21 mouse cellular contexts compared by ENCODE assay signal in the genomic region with DNA sequence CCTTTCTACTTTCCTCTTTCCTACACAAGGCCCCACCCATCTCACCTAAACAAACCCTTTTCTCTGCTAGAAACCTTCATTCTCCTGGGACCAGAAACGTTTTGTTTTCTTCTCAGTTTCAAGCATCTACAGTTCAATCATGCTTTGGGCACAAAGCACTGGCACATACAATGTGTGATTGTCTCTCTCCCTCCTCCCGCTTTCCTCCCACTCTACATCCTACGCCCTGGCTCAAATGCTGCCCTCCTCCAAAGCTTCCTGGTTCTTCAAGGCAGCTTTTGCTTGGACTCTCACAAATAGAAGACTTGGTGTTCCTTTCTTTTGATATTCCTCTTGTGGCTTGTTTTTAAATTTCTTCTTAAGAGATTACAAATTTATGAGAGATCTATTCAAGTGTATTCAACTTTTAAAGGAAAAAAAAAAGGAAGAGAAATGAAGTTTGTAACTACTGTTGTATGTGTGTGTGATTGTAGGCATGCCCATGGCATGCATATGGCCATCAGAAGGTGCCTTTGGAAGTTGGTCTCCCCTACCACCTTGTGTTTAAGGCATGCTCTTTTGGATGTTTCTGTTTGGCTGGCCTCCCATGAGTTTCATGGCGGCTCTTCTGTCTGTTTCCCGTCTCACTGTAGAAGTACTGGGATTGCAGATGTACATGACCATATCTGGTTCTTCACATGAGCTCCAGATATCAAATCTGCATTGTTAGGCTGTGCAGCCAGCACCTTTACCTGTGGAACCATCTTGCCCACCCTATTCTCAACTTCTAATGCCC. TPM values are rescaled to one million over a fixed set of nuclear protein-coding genes. Genes with fewer than 3 reads are reported as not detected.
"Had no signal": no experiment of that assay in that cellular context is flagged by ENCODE, and none has a peak within 500 bp of the region (broad histone marks: within the 10 kb centered on the region; RNA-seq: fewer than 3 reads in every experiment).

No protein-coding gene starts in this region.

- H3K4me3 ChIP-seq: liver, embryonic 13.5 days; midbrain, embryonic 12.5 days; midbrain, embryonic 15.5 days; myocyte; neural tube, embryonic 13.5 days; stomach, embryonic 15.5 days had no signal

- ATAC-seq: intestine, embryonic 16.5 days; midbrain, embryonic 15.5 days had no signal

- DNase-seq: kidney, adult 18-20 months; kidney, adult 9 months; liver, embryonic 13.5 days; lung, adult 2 months; lung, postnatal 14 days; lung, postnatal 4 days; right cerebral cortex, postnatal 25 days; spleen, adult 18-20 months; thymus, postnatal 25 days had no signal

- H3K27ac ChIP-seq: liver, embryonic 13.5 days; midbrain, embryonic 12.5 days; midbrain, embryonic 15.5 days; neural tube, embryonic 13.5 days; stomach, embryonic 15.5 days had no signal

RNA-seq across cellular contexts. Expression of a gene that starts 10.6 kb away (rescaled TPM):
- total RNA-seq: liver, adult 2 months; monocyte, adult 5-6 weeks had no signal

RNA-seq across cellular contexts. Expression of a gene that starts 11.6 kb away (rescaled TPM):
- total RNA-seq: left cerebral cortex, postnatal 36 days; monocyte, adult 5-6 weeks had no signal

RNA-seq across cellular contexts. Expression of a gene that starts 29.7 kb away (rescaled TPM):
- total RNA-seq: megakaryocyte progenitor cell, adult 5-6 weeks; megakaryocyte-erythroid progenitor cell, adult 5-6 weeks; monocyte, adult 5-6 weeks; neutrophil, adult 5-6 weeks had no signal
